15 mouse cellular contexts compared by ENCODE assay signal in genomic region chr4:87210533-87210932, GRCm38 (mm10). TPM values are rescaled to one million over a fixed set of nuclear protein-coding genes. Genes with fewer than 3 reads are reported as not detected.
DNase-seq lines count a peak whose midpoint lies in the region; ATAC-seq and TF ChIP-seq lines count a peak whose summit lies in the region.
"Had no signal": no experiment of that assay in that cellular context is flagged by ENCODE, and none has a peak within 500 bp of the region (broad histone marks: within the 10 kb centered on the region; RNA-seq: fewer than 3 reads in every experiment).

No protein-coding gene starts in this region.

- H3K27ac ChIP-seq in heart, embryonic 12.5 days (ENCODE audit: poor library complexity, severe bottlenecking): peak overlapping the region; percentile 91
- peak overlapping the region; percentile 60 for H3K27ac ChIP-seq in left cerebral cortex, adult 2 months
- peak overlapping the region; percentile 82 for H3K27ac ChIP-seq in heart, postnatal 0 days (ENCODE audit: low read depth)
- H3K27ac ChIP-seq in neural tube, embryonic 15.5 days (replicated peaks): peak overlapping the region; percentile 56; the same call in 1 of the 2 replicates
- no peak overlapping the region for H3K27ac ChIP-seq in intestine, postnatal 0 days (ENCODE audit: low read depth, low read length)
- H3K27ac ChIP-seq: gastrocnemius, adult 2 months; limb, embryonic 10.5 days; liver, embryonic 13.5 days had no signal

- H3K4me1 ChIP-seq in heart, embryonic 12.5 days (replicated peaks): peaks cover 19% of the 10 kb centered on the region
- peaks cover 16% of the 10 kb centered on the region for H3K4me1 ChIP-seq in heart, postnatal 0 days (ENCODE audit: control insufficient read depth, insufficient read depth)
- 0 out of 2 replicates have a peak, but pooled peaks cover 7% of the 10 kb centered on the region for H3K4me1 ChIP-seq in neural tube, embryonic 15.5 days
- H3K4me1 ChIP-seq in intestine, postnatal 0 days (replicated peaks; ENCODE audit: control insufficient read depth, insufficient read depth, low read length): no peaks in the 10 kb centered on the region
- H3K4me1 ChIP-seq: limb, embryonic 10.5 days; liver, embryonic 13.5 days had no signal

- no peak for ATAC-seq in heart, embryonic 12.5 days (ENCODE audit: insufficient number of reproducible peaks, low FRiP score)
- no peak for ATAC-seq in heart, postnatal 0 days (ENCODE audit: insufficient read depth, low read depth)
- ATAC-seq in neural tube, embryonic 15.5 days (ENCODE audit: low FRiP score): no peak
- ATAC-seq in intestine, postnatal 0 days: no peak

- H3K9ac ChIP-seq in heart, embryonic 12.5 days: no peak overlapping the region
- H3K9ac ChIP-seq in heart, postnatal 0 days (replicated peaks; ENCODE audit: low read depth, low read length): no peak overlapping the region
- H3K9ac ChIP-seq in neural tube, embryonic 15.5 days (replicated peaks): no peak overlapping the region
- no peak overlapping the region for H3K9ac ChIP-seq in intestine, postnatal 0 days (ENCODE audit: low read depth, low read length)
- H3K9ac ChIP-seq: liver, embryonic 13.5 days had no signal

- DNase-seq in heart, postnatal 14 days: no peak
- no peak for DNase-seq in left cerebral cortex, adult 2 months (ENCODE audit: extremely low spot score in 1 of 2, low spot score in 2 of 2)
- DNase-seq in left cerebral cortex, postnatal 10 days (ENCODE audit: extremely low spot score in 1 of 2, low spot score in 2 of 2): no peak
- no peak for DNase-seq in heart, postnatal 0 days (ENCODE audit: low spot score)
- DNase-seq: adrenal gland, adult 8-10 months; gastrocnemius, adult 2 months; kidney, adult 9 months; liver, embryonic 13.5 days; lung, postnatal 10 days had no signal

- WGBS in heart, embryonic 12.5 days: 52% methylated on average over 3 of the region's 3 CpGs
- 36% methylated on average over 3 of the region's 3 CpGs for WGBS in heart, postnatal 0 days
- WGBS in neural tube, embryonic 15.5 days: 50% methylated on average over 3 of the region's 3 CpGs
- 68% methylated on average over 3 of the region's 3 CpGs for WGBS in intestine, postnatal 0 days

- H3K4me3 ChIP-seq in heart, embryonic 12.5 days: no peak overlapping the region
- no peak overlapping the region for H3K4me3 ChIP-seq in left cerebral cortex, adult 2 months
- H3K4me3 ChIP-seq in heart, postnatal 0 days (ENCODE audit: low read depth, low read length): no peak overlapping the region
- no peak overlapping the region for H3K4me3 ChIP-seq in neural tube, embryonic 15.5 days (replicated peaks)
- no peak overlapping the region for H3K4me3 ChIP-seq in intestine, postnatal 0 days (ENCODE audit: low read depth, low read length)
- H3K4me3 ChIP-seq: erythroblast, embryonic 14.5 days; gastrocnemius, adult 2 months; limb, embryonic 10.5 days; liver, embryonic 13.5 days had no signal

- H3K9me3 ChIP-seq in heart, embryonic 12.5 days (replicated peaks): no peaks in the 10 kb centered on the region
- no peaks in the 10 kb centered on the region for H3K9me3 ChIP-seq in heart, postnatal 0 days (replicated peaks; ENCODE audit: control insufficient read depth, low read length)
- H3K9me3 ChIP-seq in neural tube, embryonic 15.5 days (replicated peaks): no peaks in the 10 kb centered on the region
- H3K9me3 ChIP-seq in intestine, postnatal 0 days (ENCODE audit: control insufficient read depth): no peaks in the 10 kb centered on the region
- H3K9me3 ChIP-seq: limb, embryonic 10.5 days; liver, embryonic 13.5 days had no signal

- intact Hi-C loops in heart, postnatal 14 days (cut with DNase I): no loop called here
- intact Hi-C loops in left cerebral cortex, adult 2 months (cut with DNase I): no loop called here
- intact Hi-C loops in left cerebral cortex, postnatal 10 days (cut with DNase I): no loop called here

- no peak for TF ChIP-seq CTCF in left cerebral cortex, adult 2 months (IDR thresholded peaks at IDR 0.05)
- TF ChIP-seq CTCF in heart, postnatal 0 days (IDR thresholded peaks at IDR 0.05; ENCODE audit: low read depth): no peak
- no peak for TF ChIP-seq CTCF in intestine, postnatal 0 days (IDR thresholded peaks at IDR 0.05; ENCODE audit: low read depth)

- no peak for TF ChIP-seq EP300 in heart, postnatal 0 days (IDR thresholded peaks at IDR 0.05; ENCODE audit: low read depth)

- H3K4me2 ChIP-seq in heart, embryonic 12.5 days: no peak overlapping the region
- peak overlapping the region; percentile 43; the same call in 1 of the 2 replicates for H3K4me2 ChIP-seq in heart, postnatal 0 days (ENCODE audit: low read depth, low read length)
- H3K4me2 ChIP-seq in neural tube, embryonic 15.5 days: no peak overlapping the region
- H3K4me2 ChIP-seq in intestine, postnatal 0 days (replicated peaks; ENCODE audit: low read depth): no peak overlapping the region
- H3K4me2 ChIP-seq: liver, embryonic 13.5 days had no signal

- H3K27me3 ChIP-seq in heart, embryonic 12.5 days (replicated peaks): no peaks in the 10 kb centered on the region
- H3K27me3 ChIP-seq in heart, postnatal 0 days (ENCODE audit: control insufficient read depth, insufficient read depth, low read length): no peaks in the 10 kb centered on the region
- no peaks in the 10 kb centered on the region for H3K27me3 ChIP-seq in neural tube, embryonic 15.5 days (replicated peaks)
- H3K27me3 ChIP-seq in intestine, postnatal 0 days (replicated peaks; ENCODE audit: control insufficient read depth, insufficient read depth, low read length): no peaks in the 10 kb centered on the region
- H3K27me3 ChIP-seq: liver, embryonic 13.5 days had no signal

- H3K36me3 ChIP-seq in heart, embryonic 12.5 days: no peaks in the 10 kb centered on the region
- no peaks in the 10 kb centered on the region for H3K36me3 ChIP-seq in heart, postnatal 0 days (replicated peaks; ENCODE audit: control insufficient read depth, insufficient read depth, low read length)
- no peaks in the 10 kb centered on the region for H3K36me3 ChIP-seq in neural tube, embryonic 15.5 days
- H3K36me3 ChIP-seq in intestine, postnatal 0 days (ENCODE audit: control insufficient read depth, insufficient read depth): no peaks in the 10 kb centered on the region
- H3K36me3 ChIP-seq: G1E; limb, embryonic 10.5 days; liver, embryonic 13.5 days had no signal

RNA-seq across cellular contexts. Expression of gene Slc24a2, which starts 19.7 kb away (rescaled TPM):
- polyA plus RNA-seq in heart, embryonic 12.5 days (2016; fragmentation: Nextera tagmentation; extraction: Ambion mirVana): 6.5 and 7.1 TPM in 2 replicates
- total RNA-seq in heart, postnatal 14 days (2021): 1 to 10 TPM; 1.9 to 2.4 TPM
- 100 to 1,000 TPM; 313 to 328 TPM for total RNA-seq in left cerebral cortex, adult 2 months (2021)
- 100 to 1,000 TPM; 107 to 121 TPM for total RNA-seq in left cerebral cortex, postnatal 10 days (2021)
- 9.7 and 11.3 TPM in 2 replicates for total RNA-seq in heart, postnatal 0 days (2014; rRNA removed; ENCODE audit: low replicate concordance)
- 2.1 and 2.2 TPM in 2 replicates for polyA plus RNA-seq in heart, postnatal 0 days (2015; fragmentation: Nextera tagmentation; extraction: Ambion mirVana)
- polyA plus RNA-seq in neural tube, embryonic 15.5 days (2015; fragmentation: Nextera tagmentation; extraction: Ambion mirVana): 5.8 and 6.6 TPM in 2 replicates
- polyA plus RNA-seq in intestine, postnatal 0 days (2015; fragmentation: Nextera tagmentation; extraction: Ambion mirVana): not detected in 2 replicates
- polyA plus RNA-seq: erythroblast, embryonic 14.5 days; G1E; liver, embryonic 13.5 days had no signal
